Mouse (Mus musculus): ENCODE measurements around the gene Stx5a. TPM values are rescaled to one million over a fixed set of nuclear protein-coding genes. Genes with fewer than 3 reads are reported as not detected.

Stx5a gene
- 10 to 100 TPM; 24.1 to 28.0 TPM for total RNA-seq (2021)
- long read RNA-seq, experiment 1, transcript Stx5a-202 (10 exons, 2,112 nt) = minor isoform, 10 of 30 reads
- long read RNA-seq, experiment 1, transcript Stx5a-213 (11 exons, 2,251 nt) = major isoform, 12 of 30 reads
- long read RNA-seq, experiment 1, partial matches to known transcripts = 4 of 30 reads
- long read RNA-seq, experiment 1, other reads (novel, unspliced or antisense) = 2 of 30 reads
- long read RNA-seq, experiment 2, transcript Stx5a-202 (10 exons, 2,112 nt) = minor isoform, 8 of 23 reads
- long read RNA-seq, experiment 2, transcript Stx5a-213 (11 exons, 2,251 nt) = major isoform, 12 of 23 reads
- long read RNA-seq, experiment 2, partial matches to known transcripts = 2 of 23 reads
- long read RNA-seq, experiment 2, other reads (novel, unspliced or antisense) = 1 of 23 reads

GRCm38 (mm10) chr19:8741243-8741869 is at the start of gene Stx5a:
Gene Stx5a, plus strand, starts transcription at chr19:8741413.
- peak; percentile 95 for DNase-seq
- intact Hi-C loops (cut with DNase I; ENCODE audit: low total_unique reads) = no loop called here

GRCm38 (mm10) chr19:8691871-8692539 is 49.2 kb upstream of the Stx5a start:
- no peak for DNase-seq
- intact Hi-C loops (cut with DNase I; ENCODE audit: low total_unique reads) = no loop called here

GRCm38 (mm10) chr19:8692740-8693139 is 48.5 kb upstream of the Stx5a start:
- DNase-seq = no peak
- intact Hi-C loops (cut with DNase I; ENCODE audit: low total_unique reads) = no loop called here

GRCm38 (mm10) chr19:8695330-8695729 is 45.9 kb upstream of the Stx5a start:
- DNase-seq = no peak
- intact Hi-C loops (cut with DNase I; ENCODE audit: low total_unique reads) = no loop called here

- no peak for DNase-seq
- intact Hi-C loops (cut with DNase I; ENCODE audit: low total_unique reads) = no loop called here
Observed at GRCm38 (mm10) chr19:8699652-8700051, 41.6 kb upstream of the Stx5a start.

GRCm38 (mm10) chr19:8702458-8702857 is 38.8 kb upstream of the Stx5a start:
- DNase-seq = peak; percentile 23

GRCm38 (mm10) chr19:8703571-8703970 is 37.6 kb upstream of the Stx5a start:
- DNase-seq = no peak
- intact Hi-C loops (cut with DNase I; ENCODE audit: low total_unique reads) = no loop called here

More at GRCm38 (mm10) chr19:8702458-8702857, 38.8 kb upstream of the Stx5a start:
- intact Hi-C loops (cut with DNase I; ENCODE audit: low total_unique reads) = no loop called here

GRCm38 (mm10) chr19:8705026-8705708 is 36.0 kb upstream of the Stx5a start:
- DNase-seq = no peak
- intact Hi-C loops (cut with DNase I; ENCODE audit: low total_unique reads) = no loop called here

GRCm38 (mm10) chr19:8706132-8706667 is 35.0 kb upstream of the Stx5a start:
- intact Hi-C loops (cut with DNase I; ENCODE audit: low total_unique reads) = no loop called here
- no peak for DNase-seq

GRCm38 (mm10) chr19:8706930-8707329 is 34.3 kb upstream of the Stx5a start:
- intact Hi-C loops (cut with DNase I; ENCODE audit: low total_unique reads) = no loop called here
- no peak for DNase-seq

GRCm38 (mm10) chr19:8708954-8709353 is 32.3 kb upstream of the Stx5a start:
- DNase-seq = no peak
- intact Hi-C loops (cut with DNase I; ENCODE audit: low total_unique reads) = no loop called here

- intact Hi-C loops (cut with DNase I; ENCODE audit: low total_unique reads) = no loop called here
- no peak for DNase-seq
Observed at GRCm38 (mm10) chr19:8710057-8710456, 31.2 kb upstream of the Stx5a start.

- intact Hi-C loops (cut with DNase I; ENCODE audit: low total_unique reads) = no loop called here
Observed at GRCm38 (mm10) chr19:8711506-8711905, 29.7 kb upstream of the Stx5a start.

GRCm38 (mm10) chr19:8711949-8712869 is 29.0 kb upstream of the Stx5a start:
- intact Hi-C loops (cut with DNase I; ENCODE audit: low total_unique reads) = no loop called here
- DNase-seq = no peak

More at GRCm38 (mm10) chr19:8711506-8711905, 29.7 kb upstream of the Stx5a start:
- no peak for DNase-seq

GRCm38 (mm10) chr19:8712870-8713305 is 28.3 kb upstream of the Stx5a start:
- DNase-seq = peak; percentile 71
- intact Hi-C loops (cut with DNase I; ENCODE audit: low total_unique reads) = no loop called here

- intact Hi-C loops (cut with DNase I; ENCODE audit: low total_unique reads) = no loop called here
- DNase-seq = peak; percentile 92
Observed at GRCm38 (mm10) chr19:8713306-8713996, 27.8 kb upstream of the Stx5a start.

- intact Hi-C loops (cut with DNase I; ENCODE audit: low total_unique reads) = no loop called here
- no peak for DNase-seq
Observed at GRCm38 (mm10) chr19:8713997-8714652, 27.1 kb upstream of the Stx5a start.
